Mouse (Mus musculus): ENCODE measurements around the gene Fcho1. TPM values are rescaled to one million over a fixed set of nuclear protein-coding genes. Genes with fewer than 3 reads are reported as not detected.
"Not testable (repeated sequence)": the region's sequence is repeated elsewhere in the genome, so short reads cannot be mapped to it uniquely, and the experiment has no call there.

Fcho1 gene
- 100 to 1,000 TPM; 103 to 114 TPM for total RNA-seq (2021)

- DNase-seq = peak; percentile 77 to 79
Observed at GRCm38 (mm10) chr8:71725122-71725924, at the start of gene Fcho1. TSS of gene Fcho1 (minus strand) at chr8:71725716.

GRCm38 (mm10) chr8:71771336-71771735 is 45.8 kb upstream of the Fcho1 start:
- DNase-seq = no peak

- DNase-seq = peak in 1 of 2 experiments; percentile 12
Observed at GRCm38 (mm10) chr8:71758816-71759215, 33.3 kb upstream of the Fcho1 start.

- not testable (repeated sequence) for DNase-seq
Observed at GRCm38 (mm10) chr8:71752881-71753552, 27.5 kb upstream of the Fcho1 start.

GRCm38 (mm10) chr8:71752263-71752662 is 26.7 kb upstream of the Fcho1 start:
- not testable (repeated sequence) for DNase-seq

- DNase-seq = not testable (repeated sequence)
Observed at GRCm38 (mm10) chr8:71751337-71751886, 25.9 kb upstream of the Fcho1 start.

GRCm38 (mm10) chr8:71749321-71750075 is 24.0 kb upstream of the Fcho1 start:
- DNase-seq = not testable (repeated sequence)

- DNase-seq = not testable (repeated sequence)
Observed at GRCm38 (mm10) chr8:71747082-71747481, 21.6 kb upstream of the Fcho1 start.

- DNase-seq = no peak
Observed at GRCm38 (mm10) chr8:71745322-71745721, 19.8 kb upstream of the Fcho1 start.

- no peak for DNase-seq
Observed at GRCm38 (mm10) chr8:71742783-71743182, 17.3 kb upstream of the Fcho1 start.

- no peak for DNase-seq
Observed at GRCm38 (mm10) chr8:71741687-71742114, 16.2 kb upstream of the Fcho1 start.

- DNase-seq = no peak
Observed at GRCm38 (mm10) chr8:71741226-71741625, 15.7 kb upstream of the Fcho1 start.

GRCm38 (mm10) chr8:71738316-71738715 is 12.8 kb upstream of the Fcho1 start:
- not testable (repeated sequence) for DNase-seq

GRCm38 (mm10) chr8:71731652-71732230 is 6.2 kb upstream of the Fcho1 start:
- DNase-seq = no peak

- no peak for DNase-seq
Observed at GRCm38 (mm10) chr8:71728826-71729620, 3.5 kb upstream of the Fcho1 start.

- DNase-seq = no peak
Observed at GRCm38 (mm10) chr8:71728240-71728785, 2.8 kb upstream of the Fcho1 start.

- no peak for DNase-seq
Observed at GRCm38 (mm10) chr8:71724389-71724788, 1.1 kb downstream of the Fcho1 start.

GRCm38 (mm10) chr8:71723047-71723551 is 2.4 kb downstream of the Fcho1 start:
- DNase-seq = no peak

GRCm38 (mm10) chr8:71719928-71720457 is 5.5 kb downstream of the Fcho1 start:
- DNase-seq = peak; percentile 70 to 76

GRCm38 (mm10) chr8:71719218-71719617 is 6.3 kb downstream of the Fcho1 start:
- DNase-seq = peak in 1 of 2 experiments; percentile 67

All from layer of hippocampus, postnatal 36 days (tissue).